Mouse (Mus musculus) forebrain, embryonic 10.5 days (tissue): ENCODE measurements at regions not wholly inside any gene's neighbourhood (a gene's known extent, or its start where the extent isn't known, plus 50 kb on each side); places are given as distances from the start of the nearest gene placed in this dataset.
"Not testable (repeated sequence)": the region's sequence is repeated elsewhere in the genome, so short reads cannot be mapped to it uniquely, and the experiment has no call there.

ENCODE experiments used
- DNase-seq: peaks from one replicate; pipeline ENCODE4 v3.0.0-alpha.2; 2017; ENCODE audit warnings: low spot score; ENCODE audit errors: extremely low spot score
- H3K27ac ChIP-seq: fragments of 300-500 bp; sonication (generic); 2 replicates; pipeline ENCODE4 v1.5.1; 2016; ENCODE audit warnings: mild to moderate bottlenecking
- H3K27me3 ChIP-seq: fragments of 300-500 bp; sonication (generic); 2 replicates; pipeline ENCODE4 v1.6.1; 2016; ENCODE audit warnings: mild to moderate bottlenecking; ENCODE audit not compliant: poor library complexity, severe bottlenecking
- H3K36me3 ChIP-seq: fragments of 300-500 bp; sonication (generic); replicated peaks from 2 replicates; pipeline ENCODE4 v1.6.1; 2016; ENCODE audit warnings: mild to moderate bottlenecking, moderate library complexity
- H3K4me1 ChIP-seq: fragments of 300-500 bp; sonication (generic); 2 replicates; pipeline ENCODE4 v1.6.1; 2016
- H3K4me3 ChIP-seq: fragments of 300-500 bp; sonication (generic); 2 replicates; pipeline ENCODE4 v1.5.1; 2016; ENCODE audit warnings: mild to moderate bottlenecking, moderate library complexity
- H3K9me3 ChIP-seq: fragments of 300-500 bp; sonication (generic); 2 replicates; pipeline ENCODE4 v1.6.1; 2016; ENCODE audit warnings: mild to moderate bottlenecking, moderate library complexity
- WGBS: fragments of 180-500 bp; shearing (Covaris S2); methylation state at CpG from one replicate; pipeline ENCODE4 v1.1.7; 2016; 5-methylcytosine and 5-hydroxymethylcytosine counted together

- H3K4me3 ChIP-seq, result no peak overlapping the region
- no peaks in the 10 kb centered on the region for H3K36me3 ChIP-seq
- no peaks in the 10 kb centered on the region for H3K27me3 ChIP-seq
- H3K9me3 ChIP-seq, result no peaks in the 10 kb centered on the region; the same call in 1 of the 2 replicates
- WGBS, result 69% methylated on average over 7 of the region's 7 CpGs
- H3K4me1 ChIP-seq, result peaks cover 4% of the 10 kb centered on the region; the same call in 1 of the 2 replicates
- no peak overlapping the region for H3K27ac ChIP-seq
- no peak for DNase-seq
Measured at GRCm38 (mm10) chr12:70656805-70657492, 168.4 kb upstream of the Frmd6 start.

- no peak for DNase-seq
- Histone ChIP-seq H3K27ac (no peak overlapping the region), H3K27me3 (no peaks in the 10 kb centered on the region), H3K4me1 (peaks cover 4% of the 10 kb centered on the region; the same call in 1 of the 2 replicates), H3K36me3 (no peaks in the 10 kb centered on the region), H3K4me3 (no peak overlapping the region), H3K9me3 (no peaks in the 10 kb centered on the region; the same call in 1 of the 2 replicates)
- 82% methylated on average over 3 of the region's 3 CpGs for WGBS
Measured at GRCm38 (mm10) chr12:70657493-70657810, 167.9 kb upstream of the Frmd6 start.

- no peak for DNase-seq
- Histone ChIP-seq H3K36me3 (no peaks in the 10 kb centered on the region), H3K27ac (no peak overlapping the region), H3K4me1 (peaks cover 4% of the 10 kb centered on the region; the same call in 1 of the 2 replicates), H3K4me3 (no peak overlapping the region), H3K27me3 (no peaks in the 10 kb centered on the region), H3K9me3 (no peaks in the 10 kb centered on the region)
- 86% methylated on average over 5 of the region's 5 CpGs for WGBS
Measured at GRCm38 (mm10) chr12:70658106-70658505, 167.2 kb upstream of the Frmd6 start.

GRCm38 (mm10) chr12:70660388-70660787 is 164.9 kb upstream of the Frmd6 start:
- Histone ChIP-seq H3K4me3 (no peak overlapping the region), H3K9me3 (no peaks in the 10 kb centered on the region), H3K27me3 (no peaks in the 10 kb centered on the region), H3K4me1 (peaks cover 4% of the 10 kb centered on the region; the same call in 1 of the 2 replicates), H3K36me3 (no peaks in the 10 kb centered on the region), H3K27ac (no peak overlapping the region)
- WGBS, result 91% methylated on average over 4 of the region's 4 CpGs
- DNase-seq, result no peak

GRCm38 (mm10) chr12:70668158-70668557 is 157.2 kb upstream of the Frmd6 start:
- not testable (repeated sequence) for H3K27me3 ChIP-seq, DNase-seq, H3K27ac ChIP-seq, H3K4me3 ChIP-seq, H3K9me3 ChIP-seq, H3K4me1 ChIP-seq, H3K36me3 ChIP-seq
- whole genome bisulfite sequencing, result 98% methylated on average over 6 of the region's 8 CpGs

GRCm38 (mm10) chr12:70672115-70672514 is 153.2 kb upstream of the Frmd6 start:
- no peaks in the 10 kb centered on the region for H3K4me1 ChIP-seq
- no peaks in the 10 kb centered on the region for H3K27me3 ChIP-seq
- no peaks in the 10 kb centered on the region for H3K36me3 ChIP-seq
- WGBS, result 91% methylated on average over 7 of the region's 7 CpGs
- no peak overlapping the region for H3K27ac ChIP-seq
- H3K9me3 ChIP-seq, result peaks cover 3% of the 10 kb centered on the region; the same call in 1 of the 2 replicates
- no peak for DNase-seq
- H3K4me3 ChIP-seq, result no peak overlapping the region

- Histone ChIP-seq H3K36me3 (no peaks in the 10 kb centered on the region), H3K27ac (no peak overlapping the region), H3K4me1 (no peaks in the 10 kb centered on the region), H3K27me3 (no peaks in the 10 kb centered on the region), H3K9me3 (peaks cover 6% of the 10 kb centered on the region; the same call in 1 of the 2 replicates), H3K4me3 (no peak overlapping the region)
- DNase-seq, result no peak
- 91% methylated on average over 11 of the region's 11 CpGs for WGBS
Measured at GRCm38 (mm10) chr12:70673188-70673587, 152.1 kb upstream of the Frmd6 start.

GRCm38 (mm10) chr12:70674144-70674543 is 151.2 kb upstream of the Frmd6 start:
- H3K4me3 ChIP-seq, result no peak overlapping the region
- no peak for DNase-seq
- H3K27ac ChIP-seq, result no peak overlapping the region
- 0 out of 2 replicates have a peak, but pooled peaks cover 5% of the 10 kb centered on the region for H3K9me3 ChIP-seq
- no peaks in the 10 kb centered on the region for H3K36me3 ChIP-seq
- no peaks in the 10 kb centered on the region for H3K27me3 ChIP-seq
- WGBS, result 97% methylated on average over 2 of the region's 2 CpGs
- no peaks in the 10 kb centered on the region for H3K4me1 ChIP-seq

- Histone ChIP-seq H3K4me1 (no peaks in the 10 kb centered on the region), H3K36me3 (no peaks in the 10 kb centered on the region), H3K27me3 (no peaks in the 10 kb centered on the region), H3K4me3 (no peak overlapping the region), H3K9me3 (0 out of 2 replicates have a peak, but pooled peaks cover 5% of the 10 kb centered on the region), H3K27ac (no peak overlapping the region)
- no peak for DNase-seq
- WGBS, result 90% methylated on average over 6 of the region's 6 CpGs
Measured at GRCm38 (mm10) chr12:70675846-70676245, 149.5 kb upstream of the Frmd6 start.

GRCm38 (mm10) chr12:70679701-70680425 is 145.5 kb upstream of the Frmd6 start:
- H3K27me3 ChIP-seq, result no peaks in the 10 kb centered on the region
- 84% methylated on average over 20 of the region's 20 CpGs for WGBS
- no peak for DNase-seq

GRCm38 (mm10) chr12:70681407-70681990 is 143.8 kb upstream of the Frmd6 start:
- no peak overlapping the region for H3K4me3 ChIP-seq
- H3K4me1 ChIP-seq, result peaks cover 9% of the 10 kb centered on the region
- WGBS, result 87% methylated on average over 8 of the region's 8 CpGs
- DNase-seq, result no peak
- 0 out of 2 replicates have a peak, but pooled peaks cover 5% of the 10 kb centered on the region for H3K9me3 ChIP-seq
- H3K27ac ChIP-seq, result 0 out of 2 replicates have a peak overlapping the region, but pooled peaks have one; percentile 30
- no peaks in the 10 kb centered on the region for H3K27me3 ChIP-seq
- H3K36me3 ChIP-seq, result no peaks in the 10 kb centered on the region

More at GRCm38 (mm10) chr12:70679701-70680425, 145.5 kb upstream of the Frmd6 start:
- peaks cover 4% of the 10 kb centered on the region for H3K4me1 ChIP-seq
- H3K9me3 ChIP-seq, result 0 out of 2 replicates have a peak, but pooled peaks cover 5% of the 10 kb centered on the region
- no peak overlapping the region for H3K27ac ChIP-seq
- no peaks in the 10 kb centered on the region for H3K36me3 ChIP-seq
- H3K4me3 ChIP-seq, result no peak overlapping the region

GRCm38 (mm10) chr12:70684354-70684753 is 141.0 kb upstream of the Frmd6 start:
- no peak overlapping the region for H3K27ac ChIP-seq
- DNase-seq, result no peak
- no peaks in the 10 kb centered on the region for H3K27me3 ChIP-seq
- H3K9me3 ChIP-seq, result no peaks in the 10 kb centered on the region
- no peaks in the 10 kb centered on the region for H3K36me3 ChIP-seq
- peaks cover 18% of the 10 kb centered on the region for H3K4me1 ChIP-seq
- WGBS, result 94% methylated on average over 9 of the region's 9 CpGs
- H3K4me3 ChIP-seq, result no peak overlapping the region

GRCm38 (mm10) chr12:70685432-70685831 is 139.9 kb upstream of the Frmd6 start:
- no peak for DNase-seq
- Histone ChIP-seq H3K4me1 (peaks cover 26% of the 10 kb centered on the region), H3K27me3 (no peaks in the 10 kb centered on the region), H3K9me3 (no peaks in the 10 kb centered on the region), H3K4me3 (no peak overlapping the region), H3K27ac (no peak overlapping the region), H3K36me3 (no peaks in the 10 kb centered on the region)
- WGBS, result 88% methylated on average over 10 of the region's 10 CpGs
